Mouse (Mus musculus): ENCODE measurements at regions not wholly inside any gene's neighbourhood (a gene's known extent, or its start where the extent isn't known, plus 50 kb on each side); places are given as distances from the start of the nearest gene placed in this dataset.
"Not testable (repeated sequence)": the region's sequence is repeated elsewhere in the genome, so short reads cannot be mapped to it uniquely, and the experiment has no call there.

DNA sequence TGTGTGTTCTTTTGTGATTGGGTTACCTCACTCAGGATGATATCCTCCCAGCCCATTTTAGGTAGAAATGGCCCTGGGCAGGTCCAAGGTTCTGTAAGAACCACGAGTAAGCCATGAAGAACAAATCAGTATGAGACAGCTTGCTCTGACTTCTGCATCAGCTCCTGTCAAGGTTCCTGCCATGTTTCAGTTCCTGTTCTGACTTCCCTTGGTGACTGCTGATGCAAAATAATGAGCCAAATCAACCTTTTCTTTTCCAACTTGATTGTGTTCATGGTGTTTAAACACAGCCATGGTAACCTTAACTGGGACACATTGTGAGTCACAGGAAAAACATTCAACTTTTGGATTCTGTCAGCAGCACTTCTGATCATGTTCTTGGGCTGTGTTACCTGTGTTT, 667.4 kb upstream of the Igfbp7 start:
- 64% methylated on average over 1 of the region's 1 CpGs for WGBS
- no peaks in the 10 kb centered on the region for H3K36me3 ChIP-seq (ENCODE audit: control insufficient read depth, insufficient read depth, low read length)
- ATAC-seq (replicated peaks; ENCODE audit: low FRiP score) (no peak), DNase-seq (ENCODE audit: low spot score) (no peak)
- no peaks in the 10 kb centered on the region for H3K27me3 ChIP-seq (ENCODE audit: control insufficient read depth, insufficient read depth, low read length)
- H3K9me3 ChIP-seq (ENCODE audit: control insufficient read depth, low read length) = no peaks in the 10 kb centered on the region
- H3K9ac ChIP-seq (ENCODE audit: low read length) = no peak overlapping the region
- no peak overlapping the region for H3K27ac ChIP-seq (ENCODE audit: low read depth, low read length)
- H3K4me2 ChIP-seq (ENCODE audit: low read depth, low read length, severe bottlenecking) = no peak overlapping the region
- no peaks in the 10 kb centered on the region for H3K4me1 ChIP-seq (replicated peaks; ENCODE audit: control insufficient read depth, insufficient read depth, low read length)
- no peak overlapping the region for H3K4me3 ChIP-seq (ENCODE audit: low read depth, low read length)

DNA sequence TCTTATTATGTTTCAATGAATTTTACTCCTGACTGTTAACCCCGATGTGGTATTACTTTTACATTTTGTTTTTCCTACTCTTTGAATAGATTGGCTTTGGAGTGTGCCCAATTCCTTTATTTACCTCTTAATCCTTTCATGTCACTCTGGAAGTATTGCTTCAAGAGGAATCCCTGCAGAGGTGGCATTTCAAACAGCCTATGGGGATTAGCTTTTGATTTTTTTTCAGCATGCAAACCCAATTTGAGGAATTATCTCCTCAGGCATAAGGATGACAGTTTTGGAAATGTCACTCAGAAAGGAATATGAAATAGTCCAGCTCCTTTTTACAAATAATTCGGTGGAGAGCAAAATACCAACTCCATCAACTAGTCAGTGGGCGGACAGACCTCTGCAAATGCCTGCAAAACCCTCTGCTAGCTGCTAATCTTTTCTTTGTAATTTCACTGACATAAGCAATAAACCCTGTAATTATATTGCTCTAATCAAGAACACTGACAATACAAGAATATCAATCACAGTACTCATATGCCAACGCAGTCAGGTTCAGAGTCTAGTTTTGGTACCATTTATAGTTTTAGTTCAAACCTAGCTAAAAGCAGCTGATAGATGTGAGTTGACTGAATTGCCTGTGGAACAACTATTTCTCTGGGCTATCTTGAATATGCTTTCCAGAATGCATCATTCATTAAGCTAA, 624.9 kb upstream of the Igfbp7 start:
- H3K4me2 ChIP-seq (ENCODE audit: low read depth, low read length, severe bottlenecking) = no peak overlapping the region
- DNase-seq (ENCODE audit: low spot score) (no peak), ATAC-seq (replicated peaks; ENCODE audit: low FRiP score) (no peak)
- H3K27me3 ChIP-seq (ENCODE audit: control insufficient read depth, insufficient read depth, low read length) = no peaks in the 10 kb centered on the region
- no peak overlapping the region for H3K27ac ChIP-seq (ENCODE audit: low read depth, low read length)
- no peak overlapping the region for H3K4me3 ChIP-seq (ENCODE audit: low read depth, low read length)
- WGBS = 54% methylated on average over 4 of the region's 4 CpGs
- no peaks in the 10 kb centered on the region for H3K9me3 ChIP-seq (ENCODE audit: control insufficient read depth, low read length)
- no peaks in the 10 kb centered on the region for H3K36me3 ChIP-seq (ENCODE audit: control insufficient read depth, insufficient read depth, low read length)
- no peaks in the 10 kb centered on the region for H3K4me1 ChIP-seq (replicated peaks; ENCODE audit: control insufficient read depth, insufficient read depth, low read length)
- H3K9ac ChIP-seq (ENCODE audit: low read length) = no peak overlapping the region

DNA sequence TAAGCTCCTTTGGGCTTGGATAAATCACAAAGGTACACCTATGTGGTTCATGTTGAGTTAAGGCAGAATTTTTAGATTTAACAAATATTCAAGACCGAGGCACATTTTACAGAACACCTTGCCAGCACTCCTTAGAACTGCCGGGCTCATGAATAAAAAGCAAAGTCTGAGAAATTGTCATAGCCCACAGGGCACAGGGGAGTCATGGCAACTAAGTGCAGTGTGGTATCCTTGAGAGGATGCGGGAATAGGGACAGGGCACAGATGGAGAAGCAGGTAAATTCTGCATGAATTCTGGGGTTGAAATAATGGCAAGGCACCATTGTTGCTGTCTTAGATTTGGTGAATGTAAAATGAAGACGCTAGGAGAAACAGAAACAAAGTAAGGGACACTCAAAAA, 609.7 kb upstream of the Igfbp7 start:
- Histone ChIP-seq H3K4me2 (ENCODE audit: low read depth, low read length, severe bottlenecking) (no peak overlapping the region), H3K4me3 (ENCODE audit: low read depth, low read length) (no peak overlapping the region), H3K4me1 (replicated peaks; ENCODE audit: control insufficient read depth, insufficient read depth, low read length) (no peaks in the 10 kb centered on the region), H3K27ac (ENCODE audit: low read depth, low read length) (no peak overlapping the region), H3K9ac (ENCODE audit: low read length) (no peak overlapping the region), H3K27me3 (ENCODE audit: control insufficient read depth, insufficient read depth, low read length) (no peaks in the 10 kb centered on the region), H3K36me3 (ENCODE audit: control insufficient read depth, insufficient read depth, low read length) (no peaks in the 10 kb centered on the region), H3K9me3 (ENCODE audit: control insufficient read depth, low read length) (no peaks in the 10 kb centered on the region)
- DNase-seq (ENCODE audit: low spot score) (no peak), ATAC-seq (replicated peaks; ENCODE audit: low FRiP score) (no peak)
- WGBS = 85% methylated on average over 4 of the region's 4 CpGs

DNA sequence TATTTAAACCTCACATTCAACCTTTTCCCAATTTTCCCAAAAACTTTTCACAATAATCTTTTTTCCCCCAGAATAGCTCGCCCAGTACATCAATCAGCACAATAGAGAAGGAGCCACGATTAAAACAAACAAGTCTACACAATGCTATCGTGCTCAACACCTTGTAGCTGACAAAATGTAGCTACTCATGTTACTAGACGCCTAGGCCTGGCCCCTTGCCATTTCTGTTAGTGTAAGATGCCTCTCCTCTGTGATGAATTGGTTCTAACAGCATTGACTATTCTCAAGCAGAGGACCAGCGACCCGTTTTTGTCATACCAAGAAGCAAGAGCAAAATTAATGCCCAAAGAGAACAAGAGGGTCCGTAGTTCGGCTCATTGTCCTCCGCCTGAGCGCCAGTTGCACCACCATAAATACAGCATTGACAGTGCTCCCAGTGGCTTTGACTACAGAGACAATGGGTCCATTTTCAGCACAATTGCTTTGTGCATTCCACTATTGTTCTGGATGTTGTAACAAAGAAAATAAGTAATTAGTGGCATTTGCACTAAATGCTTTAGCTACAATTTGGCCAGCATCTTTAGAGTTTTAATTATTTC, 578.7 kb upstream of the Igfbp7 start:
- no peak overlapping the region for H3K4me3 ChIP-seq (ENCODE audit: low read depth, low read length)
- H3K27ac ChIP-seq (ENCODE audit: low read depth, low read length) = no peak overlapping the region
- H3K9me3 ChIP-seq (ENCODE audit: control insufficient read depth, low read length) = no peaks in the 10 kb centered on the region
- no peak overlapping the region for H3K4me2 ChIP-seq (ENCODE audit: low read depth, low read length, severe bottlenecking)
- no peaks in the 10 kb centered on the region for H3K36me3 ChIP-seq (ENCODE audit: control insufficient read depth, insufficient read depth, low read length)
- no peak overlapping the region for H3K9ac ChIP-seq (ENCODE audit: low read length)
- 67% methylated on average over 10 of the region's 10 CpGs for WGBS
- DNase-seq (ENCODE audit: low spot score) = no peak
- H3K4me1 ChIP-seq (replicated peaks; ENCODE audit: control insufficient read depth, insufficient read depth, low read length) = no peaks in the 10 kb centered on the region
- ATAC-seq (replicated peaks; ENCODE audit: low FRiP score) = no peak
- no peaks in the 10 kb centered on the region for H3K27me3 ChIP-seq (ENCODE audit: control insufficient read depth, insufficient read depth, low read length)

DNA sequence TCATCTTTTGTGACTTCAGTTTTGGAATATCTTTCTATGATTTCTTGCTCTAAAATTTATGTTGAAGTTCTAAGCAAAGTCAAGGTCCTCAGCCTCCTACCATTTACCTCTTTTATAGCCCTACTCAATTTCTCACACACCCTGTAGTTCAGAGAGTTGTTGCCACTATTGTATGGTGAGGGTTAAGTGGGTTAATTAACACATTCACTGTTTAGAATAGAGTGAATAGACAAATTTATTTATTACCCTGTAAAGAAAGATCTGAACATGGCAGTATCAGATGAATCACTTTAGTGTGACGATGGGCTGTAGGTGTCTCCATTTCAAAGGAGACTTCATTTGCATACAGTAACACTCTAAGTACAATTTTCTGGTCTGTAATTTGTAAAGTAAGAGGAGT, 577.4 kb upstream of the Igfbp7 start:
- Histone ChIP-seq H3K27ac (ENCODE audit: low read depth, low read length) (no peak overlapping the region), H3K4me3 (ENCODE audit: low read depth, low read length) (no peak overlapping the region), H3K27me3 (ENCODE audit: control insufficient read depth, insufficient read depth, low read length) (no peaks in the 10 kb centered on the region), H3K9me3 (ENCODE audit: control insufficient read depth, low read length) (no peaks in the 10 kb centered on the region), H3K36me3 (ENCODE audit: control insufficient read depth, insufficient read depth, low read length) (no peaks in the 10 kb centered on the region), H3K9ac (ENCODE audit: low read length) (no peak overlapping the region), H3K4me2 (ENCODE audit: low read depth, low read length, severe bottlenecking) (no peak overlapping the region), H3K4me1 (replicated peaks; ENCODE audit: control insufficient read depth, insufficient read depth, low read length) (no peaks in the 10 kb centered on the region)
- DNase-seq (ENCODE audit: low spot score) = no peak
- ATAC-seq (replicated peaks; ENCODE audit: low FRiP score) = no peak
- 67% methylated on average over 1 of the region's 1 CpGs for WGBS

DNA sequence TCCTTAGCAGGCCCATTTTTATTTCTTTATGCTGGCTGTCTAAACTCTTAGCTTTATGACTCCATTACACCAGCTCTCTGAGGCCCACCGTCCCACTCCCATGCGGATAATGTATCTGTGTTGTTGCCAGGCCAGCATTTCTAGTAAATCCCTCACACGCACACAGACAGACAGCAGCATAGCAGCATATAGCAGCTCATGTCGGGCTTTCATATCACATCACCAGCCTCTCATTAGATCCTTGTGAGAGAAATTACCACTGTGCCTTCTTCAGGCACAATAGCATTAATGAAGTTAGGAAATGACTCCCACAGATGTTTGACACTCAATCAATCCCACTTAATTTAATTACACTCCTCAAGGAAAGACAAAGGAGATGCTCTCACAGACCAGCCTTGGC, 532.2 kb upstream of the Igfbp7 start:
- H3K4me1 ChIP-seq (replicated peaks; ENCODE audit: control insufficient read depth, insufficient read depth, low read length); H3K4me2 ChIP-seq (ENCODE audit: low read depth, low read length, severe bottlenecking); ATAC-seq (replicated peaks; ENCODE audit: low FRiP score); H3K9me3 ChIP-seq (ENCODE audit: control insufficient read depth, low read length); H3K27ac ChIP-seq (ENCODE audit: low read depth, low read length); DNase-seq (ENCODE audit: low spot score); H3K9ac ChIP-seq (ENCODE audit: low read length); H3K4me3 ChIP-seq (ENCODE audit: low read depth, low read length); H3K36me3 ChIP-seq (ENCODE audit: control insufficient read depth, insufficient read depth, low read length); H3K27me3 ChIP-seq (ENCODE audit: control insufficient read depth, insufficient read depth, low read length): not testable (repeated sequence)
- 78% methylated on average over 4 of the region's 4 CpGs for WGBS

DNA sequence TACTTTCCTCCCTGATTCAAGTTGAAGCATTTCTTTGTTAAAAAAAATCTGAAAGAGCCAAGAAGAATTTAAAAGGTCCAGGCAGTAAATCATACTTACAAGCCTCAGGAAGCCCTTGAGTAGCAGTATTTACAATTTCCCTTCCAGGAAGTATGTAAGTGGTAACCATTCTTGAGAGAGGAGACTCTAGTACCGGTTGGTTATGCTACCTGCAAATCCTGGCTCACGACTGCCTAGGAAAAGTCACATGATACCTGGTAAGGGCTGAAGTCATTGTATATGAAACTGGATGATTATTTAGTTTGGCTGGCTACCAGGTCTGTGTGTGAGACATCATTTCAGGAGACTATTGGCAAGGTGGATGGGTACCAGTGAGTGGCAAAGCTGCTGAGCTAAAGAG, 524.0 kb upstream of the Igfbp7 start:
- H3K4me1 ChIP-seq (replicated peaks; ENCODE audit: control insufficient read depth, insufficient read depth, low read length) = no peaks in the 10 kb centered on the region
- 89% methylated on average over 2 of the region's 2 CpGs for WGBS
- no peaks in the 10 kb centered on the region for H3K27me3 ChIP-seq (ENCODE audit: control insufficient read depth, insufficient read depth, low read length)
- H3K4me2 ChIP-seq (ENCODE audit: low read depth, low read length, severe bottlenecking) = no peak overlapping the region
- no peak overlapping the region for H3K9ac ChIP-seq (ENCODE audit: low read length)
- DNase-seq (ENCODE audit: low spot score) = no peak
- H3K36me3 ChIP-seq (ENCODE audit: control insufficient read depth, insufficient read depth, low read length) = no peaks in the 10 kb centered on the region
- no peaks in the 10 kb centered on the region for H3K9me3 ChIP-seq (ENCODE audit: control insufficient read depth, low read length)
- H3K27ac ChIP-seq (ENCODE audit: low read depth, low read length) = no peak overlapping the region
- no peak overlapping the region for H3K4me3 ChIP-seq (ENCODE audit: low read depth, low read length)
- ATAC-seq (replicated peaks; ENCODE audit: low FRiP score) = no peak

DNA sequence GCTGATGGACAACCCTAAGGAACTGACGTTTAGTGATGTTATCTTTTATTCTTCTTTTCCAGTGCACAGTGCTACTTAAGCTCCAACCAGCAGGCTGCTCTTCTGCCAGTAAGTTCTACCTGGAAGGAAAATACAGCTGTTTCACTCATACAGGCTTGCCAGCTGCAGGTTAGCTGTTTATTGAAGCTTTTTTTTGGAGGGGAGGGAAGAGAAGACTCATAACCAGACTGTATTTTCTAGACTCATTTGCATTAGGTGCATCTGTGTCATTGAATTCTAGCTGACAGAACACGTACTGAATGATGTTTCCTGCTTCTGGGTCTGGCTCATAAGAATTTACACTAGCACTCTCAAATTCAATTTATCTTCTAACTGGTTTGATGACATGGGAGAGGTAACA, 513.3 kb upstream of the Igfbp7 start:
- WGBS = 71% methylated on average over 2 of the region's 2 CpGs
- no peaks in the 10 kb centered on the region for H3K27me3 ChIP-seq (ENCODE audit: control insufficient read depth, insufficient read depth, low read length)
- no peak overlapping the region for H3K9ac ChIP-seq (ENCODE audit: low read length)
- no peak overlapping the region for H3K27ac ChIP-seq (ENCODE audit: low read depth, low read length)
- DNase-seq (ENCODE audit: low spot score) (no peak), ATAC-seq (replicated peaks; ENCODE audit: low FRiP score) (no peak)
- H3K9me3 ChIP-seq (ENCODE audit: control insufficient read depth, low read length) = no peaks in the 10 kb centered on the region
- no peaks in the 10 kb centered on the region for H3K36me3 ChIP-seq (ENCODE audit: control insufficient read depth, insufficient read depth, low read length)
- H3K4me3 ChIP-seq (ENCODE audit: low read depth, low read length) = no peak overlapping the region
- H3K4me1 ChIP-seq (replicated peaks; ENCODE audit: control insufficient read depth, insufficient read depth, low read length) = no peaks in the 10 kb centered on the region
- no peak overlapping the region for H3K4me2 ChIP-seq (ENCODE audit: low read depth, low read length, severe bottlenecking)

DNA sequence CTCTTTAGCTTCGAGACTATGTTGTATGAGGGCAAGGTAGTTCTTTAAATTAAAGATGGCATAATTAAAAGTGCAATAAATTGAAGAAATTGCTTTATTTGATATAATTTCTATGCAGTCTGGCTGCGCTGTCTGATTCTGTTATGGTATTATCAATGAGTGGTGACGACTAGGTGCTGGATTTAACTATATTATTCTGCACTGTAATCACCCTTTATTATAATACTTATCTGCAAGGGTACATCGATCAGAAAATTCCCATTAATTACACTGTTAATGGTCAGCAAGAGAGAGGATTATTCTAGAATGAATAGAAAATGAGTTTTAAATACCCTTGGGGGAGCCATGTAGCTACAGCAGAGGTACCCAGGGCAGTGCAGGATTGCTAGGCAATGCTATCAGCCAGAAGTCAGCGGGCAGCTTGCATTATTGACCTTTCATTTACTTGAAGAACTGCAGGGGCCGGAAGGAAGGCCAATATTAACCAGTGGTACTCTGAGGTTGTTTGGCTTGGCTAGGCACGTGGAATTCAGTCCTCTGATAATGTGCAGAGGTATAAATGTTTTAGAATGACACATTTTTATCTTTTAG, 509.3 kb upstream of the Igfbp7 start:
- ATAC-seq (replicated peaks; ENCODE audit: low FRiP score) = no peak
- DNase-seq (ENCODE audit: low spot score) = no peak
- no peaks in the 10 kb centered on the region for H3K36me3 ChIP-seq (ENCODE audit: control insufficient read depth, insufficient read depth, low read length)
- WGBS = 70% methylated on average over 7 of the region's 7 CpGs
- H3K4me1 ChIP-seq (replicated peaks; ENCODE audit: control insufficient read depth, insufficient read depth, low read length) = no peaks in the 10 kb centered on the region
- H3K27me3 ChIP-seq (ENCODE audit: control insufficient read depth, insufficient read depth, low read length) = no peaks in the 10 kb centered on the region
- H3K9me3 ChIP-seq (ENCODE audit: control insufficient read depth, low read length) = no peaks in the 10 kb centered on the region
- H3K9ac ChIP-seq (ENCODE audit: low read length) = no peak overlapping the region
- H3K4me2 ChIP-seq (ENCODE audit: low read depth, low read length, severe bottlenecking) = no peak overlapping the region
- H3K4me3 ChIP-seq (ENCODE audit: low read depth, low read length) = no peak overlapping the region
- H3K27ac ChIP-seq (ENCODE audit: low read depth, low read length) = no peak overlapping the region

All from forebrain, embryonic 11.5 days (tissue).